Mouse (Mus musculus) kidney, postnatal 0 days (tissue): ENCODE results near the gene Gm14137. TPM values are rescaled to one million over a fixed set of nuclear protein-coding genes. Genes with fewer than 3 reads are reported as not detected.

Experiments
- ATAC-seq: fragments of 200-750 bp; cut with Nextera tagmentation; replicated peaks from 2 replicates; pipeline ENCODE4 v1.8.0; 2017; ENCODE audit warnings: low read depth, moderate number of reproducible peaks, moderate TSS enrichment, moderate library complexity; ENCODE audit not compliant: low FRiP score
- DNase-seq: peaks from one replicate; pipeline ENCODE4 v3.0.0-alpha.2; 2016; ENCODE audit warnings: low spot score
- H3K27ac ChIP-seq: fragments of 300-500 bp; sonication (generic); 2 replicates; pipeline ENCODE4 v1.5.1; 2014; ENCODE audit warnings: mild to moderate bottlenecking
- H3K27me3 ChIP-seq: fragments of 300-500 bp; sonication (generic); 2 replicates; pipeline ENCODE4 v1.6.1; 2014; ENCODE audit warnings: low read length, mixed read lengths; ENCODE audit not compliant: insufficient read depth
- H3K36me3 ChIP-seq: fragments of 300-500 bp; sonication (generic); 2 replicates; pipeline ENCODE4 v1.6.1; 2014; ENCODE audit warnings: low read length, mixed read lengths; ENCODE audit not compliant: insufficient read depth
- H3K4me1 ChIP-seq: fragments of 300-500 bp; sonication (generic); replicated peaks from 2 replicates; pipeline ENCODE4 v1.6.1; 2014; ENCODE audit warnings: antibody characterized with exemption, low read length, mixed read lengths; ENCODE audit not compliant: insufficient read depth
- H3K4me2 ChIP-seq: fragments of 300-500 bp; sonication (generic); 2 replicates; pipeline ENCODE4 v1.6.1; 2014; ENCODE audit warnings: mild to moderate bottlenecking, low read length, moderate library complexity, mixed read lengths
- H3K4me3 ChIP-seq: fragments of 300-500 bp; sonication (generic); replicated peaks from 2 replicates; pipeline ENCODE4 v1.5.1; 2014; ENCODE audit warnings: low read depth, low read length
- H3K9ac ChIP-seq: fragments of 300-500 bp; sonication (generic); 2 replicates; pipeline ENCODE4 v1.6.1; 2014; ENCODE audit warnings: low read depth, low read length
- H3K9me3 ChIP-seq: fragments of 300-500 bp; sonication (generic); replicated peaks from 2 replicates; pipeline ENCODE4 v1.6.1; 2016; ENCODE audit warnings: low read length, inconsistent platforms, mixed read lengths
- CTCF ChIP-seq: IDR thresholded peaks from 2 replicates; pipeline ENCODE4 v1.5.1; 2016; ENCODE audit warnings: antibody characterized with exemption, low read depth, mild to moderate bottlenecking, moderate library complexity
- WGBS: fragments of 180-500 bp; shearing (Covaris S2); extraction: QIAGEN DNeasy Blood & Tissue Kit; methylation state at CpG from one replicate; pipeline ENCODE4 v1.1.7; 2014; 5-methylcytosine and 5-hydroxymethylcytosine counted together
- polyA plus RNA-seq: library from polyadenylated mRNA; unstranded; fragments of >200 nt; fragmentation: Nextera tagmentation; extraction: Ambion mirVana; gene quantifications from 2 replicates; pipeline ENCODE4 v1.2.1, GENCODE M21; 2015

Gene Gm14137
- polyA plus RNA-seq, 1 experiment from 2014 or later = 0.33 TPM

DNA sequence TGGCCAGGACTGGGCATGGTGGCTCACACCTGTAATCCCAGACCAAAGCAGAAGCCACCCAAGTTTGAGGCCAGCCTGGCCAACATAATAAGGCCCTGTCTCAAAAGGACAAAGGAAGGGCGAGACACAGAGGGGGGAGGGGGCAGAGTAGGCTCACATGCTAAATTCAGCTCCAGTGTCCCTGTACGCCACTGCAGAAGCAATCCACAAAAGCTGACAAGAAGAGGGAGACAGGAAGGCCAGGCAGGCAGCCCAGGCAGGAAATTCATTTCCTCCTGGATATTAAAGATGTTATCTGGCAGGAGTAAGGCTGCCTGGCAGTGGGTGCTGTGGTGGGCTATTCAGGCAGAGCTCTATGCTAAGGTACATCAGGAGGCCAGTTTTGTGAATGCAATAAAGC lies 13.1 kb upstream of the Gm14137 start:
- H3K4me2 ChIP-seq = no peak overlapping the region
- 0 out of 2 replicates have a peak, but pooled peaks cover 4% of the 10 kb centered on the region for H3K4me1 ChIP-seq
- H3K4me3 ChIP-seq = no peak overlapping the region
- DNase-seq (peak; percentile 52), ATAC-seq (no peak)
- H3K36me3 ChIP-seq = no peaks in the 10 kb centered on the region
- H3K9ac ChIP-seq = no peak overlapping the region
- no peaks in the 10 kb centered on the region for H3K9me3 ChIP-seq
- 32% methylated on average over 2 of the region's 2 CpGs for WGBS
- no peaks in the 10 kb centered on the region for H3K27me3 ChIP-seq
- 0 out of 2 replicates have a peak overlapping the region, but pooled peaks have one; percentile 13 for H3K27ac ChIP-seq
- no peak for TF ChIP-seq CTCF

DNA sequence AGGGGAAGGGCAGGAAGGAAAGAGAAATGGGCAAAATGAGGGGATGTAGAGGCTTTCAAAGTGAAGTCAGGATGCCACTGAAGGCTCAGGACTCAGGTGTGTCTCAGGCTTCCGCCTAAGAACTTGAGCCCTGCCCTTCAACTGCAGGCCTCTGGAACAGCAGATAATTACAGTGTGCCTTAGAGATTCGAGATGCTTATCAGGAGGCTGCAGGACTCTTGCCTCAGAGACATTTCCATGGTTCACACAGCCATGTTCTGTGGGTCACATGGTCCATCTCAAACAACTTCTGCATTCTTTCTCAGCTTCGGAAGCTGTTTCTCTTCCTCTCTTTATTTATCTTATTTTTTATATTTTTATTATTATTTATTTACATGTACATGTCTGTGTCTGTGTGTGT lies 11.2 kb upstream of the Gm14137 start:
- no peak for ATAC-seq
- no peak for DNase-seq
- 64% methylated on average over 3 of the region's 3 CpGs for WGBS
- Histone ChIP-seq H3K4me1 (peaks cover 10% of the 10 kb centered on the region; the same call in 1 of the 2 replicates), H3K36me3 (no peaks in the 10 kb centered on the region), H3K27me3 (no peaks in the 10 kb centered on the region), H3K4me3 (no peak overlapping the region), H3K9me3 (no peaks in the 10 kb centered on the region), H3K27ac (no peak overlapping the region), H3K9ac (no peak overlapping the region), H3K4me2 (no peak overlapping the region)
- no peak for TF ChIP-seq CTCF

DNA sequence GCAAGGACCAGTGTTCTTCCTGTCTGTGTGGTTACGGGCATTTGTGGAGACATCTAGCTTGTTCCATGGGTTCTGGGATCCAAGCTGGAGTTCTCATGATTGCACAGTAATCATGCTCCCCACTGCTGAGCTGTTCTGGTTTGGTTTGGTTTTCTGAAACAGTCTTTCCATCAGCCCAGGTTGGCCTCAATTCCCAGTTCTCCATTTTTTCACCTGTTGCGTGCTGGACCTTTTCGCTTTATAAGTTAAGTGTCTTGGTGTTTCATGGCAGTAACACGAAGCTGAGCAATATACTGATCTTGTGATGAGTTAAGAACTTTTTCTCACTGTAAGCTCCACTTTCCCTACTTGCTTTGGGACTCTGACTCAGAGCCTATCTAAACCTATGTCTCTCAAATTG lies 10.3 kb upstream of the Gm14137 start:
- no peak for DNase-seq
- no peak overlapping the region for H3K4me2 ChIP-seq
- no peaks in the 10 kb centered on the region for H3K9me3 ChIP-seq
- no peaks in the 10 kb centered on the region for H3K36me3 ChIP-seq
- 84% methylated on average over 4 of the region's 4 CpGs for WGBS
- no peak for TF ChIP-seq CTCF
- ATAC-seq = no peak
- H3K27me3 ChIP-seq = no peaks in the 10 kb centered on the region
- no peak overlapping the region for H3K4me3 ChIP-seq
- peaks cover 11% of the 10 kb centered on the region; the same call in 1 of the 2 replicates for H3K4me1 ChIP-seq
- H3K9ac ChIP-seq = no peak overlapping the region
- H3K27ac ChIP-seq = no peak overlapping the region

DNA sequence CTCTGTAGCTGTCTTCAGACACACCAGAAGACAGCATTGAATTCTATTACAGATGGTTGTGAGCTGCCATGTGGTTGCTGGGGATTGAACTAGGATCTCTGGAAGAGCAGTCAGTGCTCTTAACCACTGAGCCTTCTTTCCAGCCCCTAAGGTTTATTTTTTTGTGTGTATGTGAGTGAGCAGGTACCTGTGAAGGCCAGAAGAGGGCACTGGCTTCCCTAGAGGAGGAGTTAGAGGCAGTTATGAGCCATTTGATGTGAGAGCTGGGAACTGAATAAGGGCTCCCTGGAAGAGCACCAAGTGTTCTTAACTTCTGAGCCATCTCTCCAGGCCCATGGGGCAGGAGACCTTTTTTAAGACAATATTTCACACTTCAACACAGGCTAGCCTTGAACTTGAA lies 8.9 kb upstream of the Gm14137 start:
- TF ChIP-seq CTCF = peak; percentile 21; the same call in 1 of the 2 replicates
- ATAC-seq (no peak), DNase-seq (no peak)
- Histone ChIP-seq H3K27ac (no peak overlapping the region), H3K9me3 (no peaks in the 10 kb centered on the region), H3K4me1 (peaks cover 11% of the 10 kb centered on the region; the same call in 1 of the 2 replicates), H3K9ac (no peak overlapping the region), H3K36me3 (no peaks in the 10 kb centered on the region), H3K27me3 (no peaks in the 10 kb centered on the region), H3K4me3 (no peak overlapping the region), H3K4me2 (no peak overlapping the region)

DNA sequence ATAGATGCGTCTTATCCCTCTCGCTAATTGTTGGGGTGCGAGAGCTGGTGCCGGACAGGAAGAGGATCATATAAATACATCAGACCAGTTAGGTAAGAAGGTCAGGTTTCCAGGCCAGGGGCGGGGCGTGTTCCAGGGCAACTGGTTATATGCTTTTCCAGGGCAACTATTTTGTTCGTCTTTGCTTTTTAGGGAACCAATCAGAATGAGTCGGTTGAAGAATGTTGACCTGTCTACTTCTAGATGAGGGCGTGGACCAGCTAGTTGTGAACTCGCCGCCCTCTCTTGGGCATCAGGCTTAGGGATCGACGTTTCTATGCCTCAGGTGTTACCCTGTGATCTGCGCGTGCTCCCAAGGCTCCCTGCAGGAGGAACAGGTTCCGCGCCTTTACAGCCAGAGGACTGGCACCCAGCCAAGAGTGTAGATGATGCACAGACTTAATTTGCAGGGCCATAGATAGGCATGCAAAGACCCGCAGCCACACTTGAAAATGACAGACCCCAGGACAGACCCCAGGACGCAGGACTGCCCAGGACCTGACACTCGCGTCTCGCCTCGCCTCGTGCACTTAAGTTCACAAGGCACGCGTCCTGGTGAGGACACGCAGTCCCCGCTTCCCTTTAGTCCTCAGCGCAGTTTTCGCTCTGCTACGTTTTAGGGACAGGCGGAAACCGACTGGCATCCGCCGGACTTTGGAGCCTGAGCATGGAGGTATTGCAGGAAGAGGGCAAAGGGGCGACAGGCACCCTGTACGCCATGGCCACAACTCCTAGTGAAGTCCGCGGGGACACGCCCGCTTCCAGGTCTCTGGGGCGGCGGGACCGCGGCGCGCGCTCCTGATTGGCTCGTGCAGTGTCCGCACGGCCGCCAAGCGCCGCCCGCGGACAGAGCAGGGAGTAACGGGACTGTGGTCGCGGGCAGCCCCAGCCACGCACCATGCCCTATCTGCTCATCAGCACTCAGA lies 7.1 kb upstream of the Gm14137 start, which contains the start of gene Gchfr:
Gchfr (plus strand) TSS at position 873 of the 965 bp plus-strand sequence.
- under 1% methylated on average over 60 of the region's 60 CpGs for WGBS
- Histone ChIP-seq H3K9ac (peak within 1 kb of the TSS; percentile 49), H3K36me3 (no peaks in the 10 kb centered on the region), H3K27me3 (no peaks in the 10 kb centered on the region), H3K9me3 (no peaks in the 10 kb centered on the region), H3K4me2 (peak within 1 kb of the TSS; percentile 98), H3K27ac (no peak within 1 kb of the TSS), H3K4me3 (peak within 1 kb of the TSS; percentile 46), H3K4me1 (peaks cover 11% of the 10 kb centered on the region; the same call in 1 of the 2 replicates)
- ATAC-seq (peak; percentile 91), DNase-seq (peak; percentile 77)
- peak; percentile 33; the same call in 1 of the 2 replicates for TF ChIP-seq CTCF

DNA sequence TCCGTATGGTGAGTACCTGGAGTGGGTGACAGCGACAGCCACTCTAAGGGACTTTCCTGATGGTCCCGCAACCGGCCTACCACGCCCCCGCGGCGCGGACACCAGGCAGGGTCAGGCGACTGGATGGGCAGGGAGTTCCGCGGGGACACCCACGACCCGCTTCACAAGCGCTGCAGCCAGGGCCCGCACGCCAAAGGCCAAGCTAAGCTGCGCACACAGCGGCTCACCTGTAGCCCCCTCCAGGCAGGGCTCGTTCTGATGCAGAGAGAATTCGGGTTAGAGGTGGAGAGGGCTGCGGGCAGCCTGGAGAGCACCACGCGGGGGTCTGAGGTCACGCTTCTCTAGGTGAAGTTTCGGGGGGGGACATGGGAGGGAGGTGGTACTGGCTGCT lies 6.4 kb upstream of the Gm14137 start:
- WGBS = 4% methylated on average over 26 of the region's 26 CpGs
- ATAC-seq (no peak; the same call in 1 of the 2 replicates), DNase-seq (no peak)
- H3K36me3 ChIP-seq = no peaks in the 10 kb centered on the region
- peaks cover 16% of the 10 kb centered on the region; the same call in 1 of the 2 replicates for H3K4me1 ChIP-seq
- H3K27me3 ChIP-seq = no peaks in the 10 kb centered on the region
- peak overlapping the region; percentile 98 for H3K4me2 ChIP-seq
- peak overlapping the region; percentile 49 for H3K9ac ChIP-seq
- H3K9me3 ChIP-seq = no peaks in the 10 kb centered on the region
- TF ChIP-seq CTCF = no peak
- H3K27ac ChIP-seq = no peak overlapping the region
- H3K4me3 ChIP-seq = peak overlapping the region; percentile 46
